In the genomic region with DNA sequence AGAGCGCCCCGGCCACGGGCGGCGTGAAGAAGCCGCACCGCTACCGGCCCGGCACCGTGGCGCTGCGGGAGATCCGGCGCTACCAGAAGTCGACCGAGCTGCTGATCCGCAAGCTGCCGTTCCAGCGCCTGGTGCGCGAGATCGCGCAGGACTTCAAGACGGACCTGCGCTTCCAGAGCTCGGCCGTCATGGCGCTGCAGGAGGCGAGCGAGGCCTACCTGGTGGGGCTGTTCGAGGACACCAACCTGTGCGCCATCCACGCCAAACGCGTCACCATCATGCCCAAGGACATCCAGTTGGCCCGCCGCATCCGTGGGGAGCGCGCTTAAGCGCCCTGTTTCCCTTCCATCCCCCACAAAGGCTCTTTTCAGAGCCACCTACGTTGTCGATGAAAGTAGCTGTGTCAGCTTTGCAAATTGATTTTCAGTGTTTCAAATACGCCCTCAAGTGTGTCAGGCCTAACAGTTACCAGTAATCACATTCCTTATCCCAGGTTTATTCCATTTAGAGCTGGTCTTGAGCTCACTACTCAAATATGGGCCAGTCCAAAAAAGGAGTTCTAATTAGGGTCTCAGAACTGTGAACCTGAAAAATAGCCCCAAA, we compare ENCODE assay signal across 9 mouse cellular contexts. TPM values are rescaled to one million over a fixed set of nuclear protein-coding genes. Genes with fewer than 3 reads are reported as not detected.
DNase-seq lines count a peak whose midpoint lies in the region; ATAC-seq and TF ChIP-seq lines count a peak whose summit lies in the region.
"Not testable (repeated sequence)": the region's sequence is repeated elsewhere in the genome, so short reads cannot be mapped to it uniquely, and the experiment has no call there.
"Had no signal": no experiment of that assay in that cellular context is flagged by ENCODE, and none has a peak within 500 bp of the region (broad histone marks: within the 10 kb centered on the region; RNA-seq: fewer than 3 reads in every experiment).

No protein-coding gene starts in this region.

- not testable (repeated sequence) for TF ChIP-seq POLR2A in small intestine, adult 2 months (IDR thresholded peaks at IDR 0.05; ENCODE audit: low read depth, low read length)

- not testable (repeated sequence) for H3K36me3 ChIP-seq in embryonic facial prominence, embryonic 15.5 days; heart, embryonic 12.5 days; intestine, postnatal 0 days (ENCODE audit: control insufficient read depth, insufficient read depth); small intestine, adult 2 months (ENCODE audit: control insufficient read depth, insufficient read depth, low read length)

- peak overlapping the region; percentile 37; the same call in 1 of the 2 replicates for H3K9ac ChIP-seq in embryonic facial prominence, embryonic 15.5 days
- peak overlapping the region; percentile 71 for H3K9ac ChIP-seq in heart, embryonic 12.5 days
- H3K9ac ChIP-seq in intestine, postnatal 0 days (ENCODE audit: low read depth, low read length), result peak overlapping the region; percentile 51

- 2% methylated on average over 16 of the region's 44 CpGs for WGBS in embryonic facial prominence, embryonic 15.5 days
- under 1% methylated on average over 11 of the region's 44 CpGs for WGBS in heart, embryonic 12.5 days
- WGBS in intestine, postnatal 0 days, result 1% methylated on average over 11 of the region's 44 CpGs
- WGBS in small intestine, adult 2 months, result under 1% methylated on average over 18 of the region's 44 CpGs

- ATAC-seq in embryonic facial prominence, embryonic 15.5 days (ENCODE audit: insufficient number of reproducible peaks, low FRiP score, low TSS enrichment, low read depth), result peak; percentile 18
- peak; percentile 29 for ATAC-seq in heart, embryonic 12.5 days (ENCODE audit: insufficient number of reproducible peaks, low FRiP score)
- ATAC-seq in intestine, postnatal 0 days, result peak; percentile 40

- 0 out of 2 replicates have a peak, but pooled peaks have one; percentile 9 for TF ChIP-seq CTCF in intestine, postnatal 0 days (IDR thresholded peaks at IDR 0.05; ENCODE audit: low read depth)
- not testable (repeated sequence) for TF ChIP-seq CTCF in small intestine, adult 2 months (IDR thresholded peaks at IDR 0.05; ENCODE audit: extremely low read depth, insufficient read length, insufficient replicate concordance, low read depth, low read length)

- DNase-seq in adrenal gland, postnatal 14 days, result peak; percentile 30
- peak; percentile 36 for DNase-seq in liver
- DNase-seq in mesoderm, embryonic 11.5 days (ENCODE audit: low read depth, low spot score), result peak; percentile 47

- peak overlapping the region; percentile 57 for H3K4me3 ChIP-seq in embryonic facial prominence, embryonic 15.5 days (replicated peaks)
- peak overlapping the region; percentile 60 for H3K4me3 ChIP-seq in heart, embryonic 12.5 days
- peak overlapping the region; percentile 43 for H3K4me3 ChIP-seq in intestine, postnatal 0 days (ENCODE audit: low read depth, low read length)
- H3K4me3 ChIP-seq in small intestine, adult 2 months (ENCODE audit: low read depth, low read length), result peak overlapping the region; percentile 66

- peak overlapping the region; percentile 85 for H3K4me2 ChIP-seq in embryonic facial prominence, embryonic 15.5 days (replicated peaks)
- peak overlapping the region; percentile 95 for H3K4me2 ChIP-seq in heart, embryonic 12.5 days
- peak overlapping the region; percentile 86 for H3K4me2 ChIP-seq in intestine, postnatal 0 days (replicated peaks; ENCODE audit: low read depth)

- peak overlapping the region; percentile 96 for H3K27ac ChIP-seq in embryonic facial prominence, embryonic 15.5 days (replicated peaks)
- H3K27ac ChIP-seq in heart, embryonic 12.5 days (ENCODE audit: poor library complexity, severe bottlenecking), result peak overlapping the region; percentile 97
- peak overlapping the region; percentile 87 for H3K27ac ChIP-seq in intestine, postnatal 0 days (ENCODE audit: low read depth, low read length)
- peak overlapping the region; percentile 97 for H3K27ac ChIP-seq in small intestine, adult 2 months (ENCODE audit: insufficient read depth, low read depth, low read length)

- not testable (repeated sequence) for H3K27me3 ChIP-seq in embryonic facial prominence, embryonic 15.5 days; heart, embryonic 12.5 days (replicated peaks); intestine, postnatal 0 days (replicated peaks; ENCODE audit: control insufficient read depth, insufficient read depth, low read length); small intestine, adult 2 months (ENCODE audit: control insufficient read depth, insufficient read depth, low read length)

- H3K9me3 ChIP-seq in embryonic facial prominence, embryonic 15.5 days (replicated peaks); heart, embryonic 12.5 days (replicated peaks); intestine, postnatal 0 days (ENCODE audit: control insufficient read depth): not testable (repeated sequence)

- H3K4me1 ChIP-seq in embryonic facial prominence, embryonic 15.5 days, result peaks cover 21% of the 10 kb centered on the region
- H3K4me1 ChIP-seq in heart, embryonic 12.5 days (replicated peaks), result peaks cover 11% of the 10 kb centered on the region
- not testable (repeated sequence) for H3K4me1 ChIP-seq in intestine, postnatal 0 days (replicated peaks; ENCODE audit: control insufficient read depth, insufficient read depth, low read length); small intestine, adult 2 months (ENCODE audit: control insufficient read depth, insufficient read depth, insufficient read length, low read length)

RNA-seq across cellular contexts. Expression of a gene that starts 0.4 kb away (rescaled TPM):
- 357 and 406 TPM in 2 replicates for total RNA-seq in adrenal gland, postnatal 14 days (2021)
- 36.0 and 51.5 TPM in 2 replicates for polyA plus RNA-seq in embryonic facial prominence, embryonic 15.5 days (2015; fragmentation: Nextera tagmentation; extraction: Ambion mirVana)
- polyA plus RNA-seq in heart, embryonic 12.5 days (2016; fragmentation: Nextera tagmentation; extraction: Ambion mirVana), result 23.4 and 26.5 TPM in 2 replicates
- 13.3 and 19.9 TPM in 2 replicates for polyA plus RNA-seq in intestine, postnatal 0 days (2015; fragmentation: Nextera tagmentation; extraction: Ambion mirVana)
- 77.4 and 102 TPM in 2 replicates for polyA plus RNA-seq in small intestine, adult 2 months (2012; rRNA removed)

RNA-seq across cellular contexts. Expression of a gene that starts 0.7 kb away (rescaled TPM):
- total RNA-seq in adrenal gland, postnatal 14 days (2021), result 370 and 432 TPM in 2 replicates
- polyA plus RNA-seq in embryonic facial prominence, embryonic 15.5 days (2015; fragmentation: Nextera tagmentation; extraction: Ambion mirVana), result 7.0 and 8.6 TPM in 2 replicates
- 4.0 and 6.5 TPM in 2 replicates for polyA plus RNA-seq in heart, embryonic 12.5 days (2016; fragmentation: Nextera tagmentation; extraction: Ambion mirVana)
- polyA plus RNA-seq in intestine, postnatal 0 days (2015; fragmentation: Nextera tagmentation; extraction: Ambion mirVana), result 2.3 and 3.9 TPM in 2 replicates
- 8.4 and 8.7 TPM in 2 replicates for polyA plus RNA-seq in small intestine, adult 2 months (2012; rRNA removed)

RNA-seq across cellular contexts. Expression of a gene that starts 5.8 kb away (rescaled TPM):
- 54.1 and 56.9 TPM in 2 replicates for total RNA-seq in adrenal gland, postnatal 14 days (2021)
- 8.7 and 11.5 TPM in 2 replicates for polyA plus RNA-seq in embryonic facial prominence, embryonic 15.5 days (2015; fragmentation: Nextera tagmentation; extraction: Ambion mirVana)
- 3.2 and 3.7 TPM in 2 replicates for polyA plus RNA-seq in heart, embryonic 12.5 days (2016; fragmentation: Nextera tagmentation; extraction: Ambion mirVana)
- polyA plus RNA-seq in intestine, postnatal 0 days (2015; fragmentation: Nextera tagmentation; extraction: Ambion mirVana), result 2.1 and 4.7 TPM in 2 replicates
- 4.2 and 6.3 TPM in 2 replicates for polyA plus RNA-seq in small intestine, adult 2 months (2012; rRNA removed)

RNA-seq across cellular contexts. Expression of a gene that starts 22.4 kb away (rescaled TPM):
- 3.1 and 3.8 TPM in 2 replicates for total RNA-seq in adrenal gland, postnatal 14 days (2021)
- 1.6 TPM in 1 of 2 replicates, not detected in the other for polyA plus RNA-seq in embryonic facial prominence, embryonic 15.5 days (2015; fragmentation: Nextera tagmentation; extraction: Ambion mirVana)
- 0.64 and 1.4 TPM in 2 replicates for polyA plus RNA-seq in heart, embryonic 12.5 days (2016; fragmentation: Nextera tagmentation; extraction: Ambion mirVana)
- polyA plus RNA-seq in intestine, postnatal 0 days (2015; fragmentation: Nextera tagmentation; extraction: Ambion mirVana), result 0.42 and 1.1 TPM in 2 replicates
- not detected in 2 replicates for polyA plus RNA-seq in small intestine, adult 2 months (2012; rRNA removed)
- total RNA-seq: adrenal gland, adult 18-20 months had no signal
- polyA plus RNA-seq: gonadal fat pad, adult 2 months had no signal

RNA-seq across cellular contexts. Expression of a gene that starts 23.6 kb away (rescaled TPM):
- total RNA-seq in adrenal gland, postnatal 14 days (2021), result 53.5 and 61.0 TPM in 2 replicates
- 25.9 and 30.4 TPM in 2 replicates for polyA plus RNA-seq in embryonic facial prominence, embryonic 15.5 days (2015; fragmentation: Nextera tagmentation; extraction: Ambion mirVana)
- 6.2 and 12.7 TPM in 2 replicates for polyA plus RNA-seq in heart, embryonic 12.5 days (2016; fragmentation: Nextera tagmentation; extraction: Ambion mirVana)
- polyA plus RNA-seq in intestine, postnatal 0 days (2015; fragmentation: Nextera tagmentation; extraction: Ambion mirVana), result 30.6 and 55.7 TPM in 2 replicates
- 485 and 622 TPM in 2 replicates for polyA plus RNA-seq in small intestine, adult 2 months (2012; rRNA removed)

Comparison
In these comparisons a context has a peak if more than half of its experiments do, and no peak if none do; other contexts are left out.
1. Peak in every context shown above with its lines: DNase-seq, ATAC-seq, H3K4me3 ChIP-seq and H3K27ac ChIP-seq.